Mouse (Mus musculus): ENCODE results near the gene Naaladl2.

GRCm38 (mm10) chr3:24142808-24143207 lies 1001.3 kb downstream of the Naaladl2 start:
- TF ChIP-seq CTCF (conservative IDR thresholded peaks at IDR 0.05; ENCODE audit: insufficient read depth, insufficient read length, low read depth, low read length) (no peak), POLR2A (IDR thresholded peaks at IDR 0.05; ENCODE audit: low read depth, low read length) (no peak)

Measured in kidney, adult 2 months (tissue).